Mouse (Mus musculus) hindbrain, embryonic 11.5 days (tissue): ENCODE measurements around the gene Coil. TPM values are rescaled to one million over a fixed set of nuclear protein-coding genes. Genes with fewer than 3 reads are reported as not detected.

Experiments
- ATAC-seq: fragments of 200-750 bp; cut with Nextera tagmentation; 2 replicates; pipeline ENCODE4 v1.8.0; 2017; ENCODE audit warnings: mild to moderate bottlenecking, moderate TSS enrichment, moderate library complexity; ENCODE audit not compliant: low FRiP score
- DNase-seq: peaks from one replicate; pipeline ENCODE4 v3.0.0-alpha.2; 2015; ENCODE audit warnings: low spot score
- H3K27ac ChIP-seq: fragments of 300-500 bp; sonication (generic); 2 replicates; pipeline ENCODE4 v1.5.1; 2014; ENCODE audit warnings: mild to moderate bottlenecking, low read depth, low read length
- H3K27me3 ChIP-seq: fragments of 300-500 bp; sonication (generic); 2 replicates; pipeline ENCODE4 v1.6.1; 2014; ENCODE audit warnings: mild to moderate bottlenecking, low read length, moderate library complexity, mixed read lengths; ENCODE audit not compliant: control insufficient read depth, insufficient read depth
- H3K36me3 ChIP-seq: fragments of 300-500 bp; sonication (generic); 2 replicates; pipeline ENCODE4 v1.6.1; 2014; ENCODE audit warnings: mild to moderate bottlenecking, low read length, moderate library complexity, mixed read lengths; ENCODE audit not compliant: control insufficient read depth, insufficient read depth
- H3K4me1 ChIP-seq: fragments of 300-500 bp; sonication (generic); replicated peaks from 2 replicates; pipeline ENCODE4 v1.6.1; 2014; ENCODE audit warnings: low read length, mixed read lengths; ENCODE audit not compliant: control insufficient read depth, insufficient read depth
- H3K4me2 ChIP-seq: fragments of 300-500 bp; sonication (generic); replicated peaks from 2 replicates; pipeline ENCODE4 v1.6.1; 2014; ENCODE audit warnings: mild to moderate bottlenecking, low read depth, low read length
- H3K4me3 ChIP-seq: fragments of 300-500 bp; sonication (generic); 2 replicates; pipeline ENCODE4 v1.5.1; 2014; ENCODE audit warnings: low read depth, low read length
- H3K9ac ChIP-seq: fragments of 300-500 bp; sonication (generic); 2 replicates; pipeline ENCODE4 v1.6.1; 2014; ENCODE audit warnings: low read depth, low read length
- H3K9me3 ChIP-seq: fragments of 300-500 bp; sonication (generic); 2 replicates; pipeline ENCODE4 v1.6.1; 2016; ENCODE audit warnings: low read length; ENCODE audit not compliant: control insufficient read depth
- WGBS: fragments of 180-500 bp; shearing (Covaris S2); extraction: QIAGEN DNeasy Blood & Tissue Kit; methylation state at CpG from one replicate; pipeline ENCODE4 v1.1.7; 2014; 5-methylcytosine and 5-hydroxymethylcytosine counted together
- polyA plus RNA-seq: library from polyadenylated mRNA; unstranded; fragments of >200 nt; fragmentation: Nextera tagmentation; extraction: Ambion mirVana; gene quantifications from 2 replicates; pipeline ENCODE4 v1.2.1, GENCODE M21; 2014

Gene Coil
- polyA plus RNA-seq, 1 experiment from 2014 or later: 18.8 TPM

- no peak for DNase-seq
- no peak overlapping the region for H3K4me2 ChIP-seq
- 81% methylated on average over 4 of the region's 4 CpGs for WGBS
- H3K27me3 ChIP-seq: peaks cover 15% of the 10 kb centered on the region
- no peaks in the 10 kb centered on the region for H3K9me3 ChIP-seq
- 0 out of 2 replicates have a peak, but pooled peaks cover 2% of the 10 kb centered on the region for H3K4me1 ChIP-seq
- no peaks in the 10 kb centered on the region for H3K36me3 ChIP-seq
- ATAC-seq: no peak
- H3K4me3 ChIP-seq: no peak overlapping the region
- H3K27ac ChIP-seq: no peak overlapping the region
- no peak overlapping the region for H3K9ac ChIP-seq
Observed at GRCm38 (mm10) chr11:89003726-89004125, 33.7 kb downstream of the Coil start.

DNA sequence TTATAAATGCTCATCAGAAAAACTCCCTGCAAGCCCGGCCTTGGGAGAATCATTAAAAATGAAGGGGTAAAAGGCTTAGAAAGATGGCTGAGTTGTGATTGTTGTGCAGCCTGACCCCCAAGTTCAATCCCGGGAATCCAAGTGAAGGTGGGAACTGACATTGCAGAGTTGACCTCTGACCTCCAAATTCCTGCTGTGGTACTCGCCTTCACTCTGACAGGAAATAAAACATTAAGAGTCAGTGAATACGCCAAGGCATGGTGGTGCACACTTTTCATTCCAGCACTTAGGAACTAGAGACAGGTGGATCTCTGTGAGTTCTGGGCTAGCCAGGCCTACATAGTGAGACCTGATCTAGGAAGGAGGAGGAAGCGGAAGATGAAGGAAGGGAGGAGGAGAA, 35.4 kb downstream of the Coil start:
- no peak overlapping the region for H3K9ac ChIP-seq
- H3K27ac ChIP-seq: no peak overlapping the region
- H3K4me1 ChIP-seq: no peaks in the 10 kb centered on the region
- no peak for ATAC-seq
- no peak overlapping the region for H3K4me2 ChIP-seq
- no peak for DNase-seq
- H3K36me3 ChIP-seq: no peaks in the 10 kb centered on the region
- H3K9me3 ChIP-seq: no peaks in the 10 kb centered on the region
- H3K4me3 ChIP-seq: no peak overlapping the region
- WGBS: 67% methylated on average over 5 of the region's 5 CpGs
- no peaks in the 10 kb centered on the region; the same call in 1 of the 2 replicates for H3K27me3 ChIP-seq

DNA sequence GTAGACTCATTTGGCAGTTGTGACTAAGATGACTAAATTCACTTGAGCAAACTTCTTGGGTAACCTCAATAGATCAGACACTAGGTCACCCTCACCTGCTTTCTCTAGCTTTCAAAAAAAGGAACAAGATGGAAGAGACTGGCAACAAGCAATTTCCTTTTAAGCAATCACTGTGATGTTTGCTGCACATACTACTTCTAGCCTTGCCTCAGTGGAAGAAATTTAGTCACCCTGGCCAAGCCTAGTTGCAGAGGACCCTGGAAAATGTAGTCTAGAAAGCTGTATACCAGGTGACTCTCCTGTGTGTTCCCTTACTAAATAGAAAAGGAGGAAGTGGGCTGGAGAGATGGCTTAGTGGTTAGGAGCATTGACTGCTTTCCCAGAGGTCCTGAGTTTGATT, 36.4 kb downstream of the Coil start:
- no peaks in the 10 kb centered on the region for H3K27me3 ChIP-seq
- H3K4me1 ChIP-seq: no peaks in the 10 kb centered on the region
- no peak overlapping the region for H3K9ac ChIP-seq
- H3K4me3 ChIP-seq: no peak overlapping the region
- H3K4me2 ChIP-seq: no peak overlapping the region
- H3K27ac ChIP-seq: no peak overlapping the region
- DNase-seq (no peak), ATAC-seq (no peak)
- H3K9me3 ChIP-seq: no peaks in the 10 kb centered on the region
- no peaks in the 10 kb centered on the region for H3K36me3 ChIP-seq

GRCm38 (mm10) chr11:89007582-89007981, 37.5 kb downstream of the Coil start:
- Histone ChIP-seq H3K27ac (no peak overlapping the region), H3K27me3 (no peaks in the 10 kb centered on the region), H3K4me1 (no peaks in the 10 kb centered on the region), H3K9me3 (no peaks in the 10 kb centered on the region), H3K4me2 (no peak overlapping the region), H3K4me3 (no peak overlapping the region), H3K36me3 (no peaks in the 10 kb centered on the region), H3K9ac (no peak overlapping the region)
- DNase-seq (no peak), ATAC-seq (no peak)
- 83% methylated on average over 3 of the region's 3 CpGs for WGBS

DNA sequence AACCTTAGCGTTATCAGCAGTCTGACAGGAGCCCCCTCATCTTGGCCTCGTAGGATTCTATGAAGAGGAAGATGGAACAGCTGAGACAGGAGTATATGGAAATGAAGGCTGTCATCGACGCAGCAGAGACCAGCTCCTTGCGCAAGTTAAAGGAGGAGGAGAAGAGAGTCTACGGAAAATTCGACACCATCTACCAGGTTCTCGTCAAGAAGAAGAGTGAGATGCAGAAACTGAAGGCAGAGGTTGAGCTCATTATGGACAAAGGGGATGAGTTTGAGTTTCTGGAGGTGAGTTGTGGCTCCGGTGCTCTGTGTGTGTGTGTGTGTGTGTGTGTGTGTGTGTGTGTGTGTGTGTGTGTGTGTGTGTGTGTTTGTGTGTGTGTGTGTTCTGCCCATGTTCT, 39.0 kb downstream of the Coil start:
- WGBS: 93% methylated on average over 8 of the region's 9 CpGs
- Histone ChIP-seq H3K27me3 (no peaks in the 10 kb centered on the region), H3K9ac (no peak overlapping the region), H3K27ac (no peak overlapping the region), H3K4me1 (no peaks in the 10 kb centered on the region), H3K4me2 (no peak overlapping the region), H3K9me3 (no peaks in the 10 kb centered on the region), H3K36me3 (no peaks in the 10 kb centered on the region), H3K4me3 (no peak overlapping the region)
- ATAC-seq: no peak
- no peak for DNase-seq

DNA sequence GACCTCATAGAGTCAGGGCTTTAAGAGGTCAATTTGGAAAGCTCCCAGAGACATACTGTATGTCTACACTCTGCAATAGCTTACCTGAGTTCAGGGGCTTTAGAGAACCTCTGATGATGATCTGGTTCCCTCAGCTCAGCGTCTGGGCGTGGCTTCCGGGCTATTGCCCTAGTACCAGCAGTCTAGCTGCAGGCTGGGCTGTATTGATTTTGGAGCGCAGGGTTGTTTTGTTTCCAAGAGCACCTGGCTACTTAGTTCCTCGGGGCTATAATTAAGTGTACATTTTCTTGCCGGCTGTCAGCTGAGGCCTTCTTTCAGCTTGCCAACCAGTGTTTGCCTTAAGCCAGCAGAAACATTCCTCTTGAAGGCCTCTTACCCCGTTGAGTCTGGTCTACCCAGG, 39.4 kb downstream of the Coil start:
- no peaks in the 10 kb centered on the region for H3K36me3 ChIP-seq
- H3K4me1 ChIP-seq: no peaks in the 10 kb centered on the region
- H3K27ac ChIP-seq: no peak overlapping the region
- no peak overlapping the region for H3K9ac ChIP-seq
- no peak overlapping the region for H3K4me3 ChIP-seq
- ATAC-seq (no peak), DNase-seq (no peak)
- H3K4me2 ChIP-seq: no peak overlapping the region
- 81% methylated on average over 7 of the region's 7 CpGs for WGBS
- H3K27me3 ChIP-seq: no peaks in the 10 kb centered on the region
- H3K9me3 ChIP-seq: no peaks in the 10 kb centered on the region

- Histone ChIP-seq H3K9ac (no peak overlapping the region), H3K27me3 (no peaks in the 10 kb centered on the region), H3K4me3 (no peak overlapping the region), H3K9me3 (no peaks in the 10 kb centered on the region), H3K4me1 (no peaks in the 10 kb centered on the region), H3K27ac (no peak overlapping the region), H3K4me2 (no peak overlapping the region), H3K36me3 (no peaks in the 10 kb centered on the region)
- WGBS: 92% methylated on average over 5 of the region's 5 CpGs
- ATAC-seq (no peak), DNase-seq (no peak)
Observed at GRCm38 (mm10) chr11:89012241-89012640, 42.2 kb downstream of the Coil start.

DNA sequence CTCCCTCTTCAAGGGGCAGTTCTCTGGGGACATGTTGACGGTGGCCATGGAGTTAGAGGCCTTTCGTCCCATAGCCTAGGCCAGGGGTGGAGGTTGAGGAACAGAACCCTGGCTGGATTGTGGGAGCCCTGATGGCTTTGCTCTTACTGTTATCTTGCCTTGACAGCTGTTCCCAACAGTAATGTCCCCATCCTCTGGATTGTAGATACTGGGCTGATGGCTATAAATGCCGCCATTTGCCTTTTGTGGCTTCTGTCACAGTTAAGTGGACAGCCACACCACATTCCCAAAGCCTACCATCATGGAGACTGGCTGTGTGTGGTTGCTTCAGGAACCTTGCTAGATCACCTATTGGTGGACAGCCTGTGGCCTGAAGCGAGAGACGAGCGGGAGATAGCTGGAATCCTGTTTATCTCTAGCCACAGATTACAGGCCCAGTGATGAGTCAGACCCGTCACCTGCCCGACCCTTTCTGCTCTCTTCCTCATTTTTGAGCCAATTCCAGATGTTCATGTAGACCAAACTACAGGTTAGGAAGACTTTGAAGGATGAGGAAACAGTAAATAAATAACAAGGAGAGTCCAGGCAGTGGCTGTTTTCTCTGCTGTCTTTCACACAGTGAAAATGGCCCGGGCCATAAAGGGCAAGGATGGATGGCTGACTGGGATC, 47.6 kb downstream of the Coil start:
- DNase-seq: no peak

GRCm38 (mm10) chr11:89020681-89021305, 50.7 kb downstream of the Coil start:
- Histone ChIP-seq H3K9me3 (no peaks in the 10 kb centered on the region), H3K27ac (no peak overlapping the region), H3K4me2 (no peak overlapping the region), H3K27me3 (no peaks in the 10 kb centered on the region), H3K4me3 (no peak overlapping the region), H3K4me1 (no peaks in the 10 kb centered on the region), H3K9ac (no peak overlapping the region), H3K36me3 (no peaks in the 10 kb centered on the region)
- ATAC-seq (no peak), DNase-seq (no peak)
- WGBS: 74% methylated on average over 9 of the region's 9 CpGs

More for the DNA sequence above, 47.6 kb downstream of the Coil start:
- Histone ChIP-seq H3K36me3 (no peaks in the 10 kb centered on the region), H3K9me3 (no peaks in the 10 kb centered on the region), H3K4me3 (no peak overlapping the region), H3K27me3 (no peaks in the 10 kb centered on the region), H3K9ac (no peak overlapping the region), H3K4me2 (no peak overlapping the region), H3K4me1 (no peaks in the 10 kb centered on the region), H3K27ac (no peak overlapping the region)
- no peak for ATAC-seq
- WGBS: 88% methylated on average over 9 of the region's 9 CpGs
